Mouse (Mus musculus) Patski (cell line): ENCODE results near the gene Tpp2. TPM values are rescaled to one million over a fixed set of nuclear protein-coding genes. Genes with fewer than 3 reads are reported as not detected.
"Not testable (repeated sequence)": the region's sequence is repeated elsewhere in the genome, so short reads cannot be mapped to it uniquely, and the experiment has no call there.

ENCODE experiments used
- ATAC-seq: fragments of 100-300 bp; one replicate; pipeline ENCODE4 v1.8.0; 2021
- CTCF ChIA-PET: fragments of 350-600 bp; sonication (Branson Sonifier 250); formaldehyde crosslinking; loops from one replicate; lab custom pipeline; 2022; ENCODE audit warnings: inconsistent platforms; lab: Charles Lee
- POLR2A ChIA-PET: fragments of 350-600 bp; sonication (Branson Sonifier 250); formaldehyde crosslinking; loops from one replicate; lab custom pipeline; 2022; ENCODE audit warnings: antibody characterized with exemption, inconsistent platforms; lab: Charles Lee
- DNase-seq: peaks from one replicate; pipeline ENCODE4 v3.0.0-alpha.2; 2011; ENCODE audit warnings: low read depth, low spot score
- H3K27me3 ChIP-seq: fragments of 371-371 bp; one replicate; pipeline ENCODE4 v1.5.1; 2021
- CTCF ChIP-seq: fragments of 100-300 bp; IDR thresholded peaks from one replicate; pipeline ENCODE4 v1.5.1; 2021
- in situ Hi-C: fragments of 300-500 bp; cut with MboI; formaldehyde crosslinking; loops from 3 replicates; pipeline ENCODE4 v1.11.1; 2018; ENCODE audit warnings: low pct_unique_long_range_greater_than_20kb, mixed read lengths
- polyA plus RNA-seq: library from polyadenylated mRNA; unstranded; gene quantifications from one replicate; pipeline ENCODE4 v1.2.3, GENCODE M21; 2021

Tpp2 gene
- polyA plus RNA-seq, 1 experiment from 2014 or later = 45.7 TPM

- in situ Hi-C loops = no loop called here
- H3K27me3 ChIP-seq = no peaks in the 10 kb centered on the region
- CTCF ChIA-PET = interaction anchor here (1.3 to 2.8 kb wide), 3 partner anchors 9 to 33 kb away, joined by 3 to 11 read pairs (median 3); no protein-coding TSS in a partner anchor
- TF ChIP-seq CTCF = no peak
- ATAC-seq = no peak
- POLR2A ChIA-PET = interaction anchor here (1.2 kb wide), 1 partner anchor 10 kb away, joined by 3 read pairs; no protein-coding TSS in a partner anchor
- DNase-seq = no peak
Measured at GRCm38 (mm10) chr1:44004513-44004912, 71.1 kb downstream of the Tpp2 start.

DNA sequence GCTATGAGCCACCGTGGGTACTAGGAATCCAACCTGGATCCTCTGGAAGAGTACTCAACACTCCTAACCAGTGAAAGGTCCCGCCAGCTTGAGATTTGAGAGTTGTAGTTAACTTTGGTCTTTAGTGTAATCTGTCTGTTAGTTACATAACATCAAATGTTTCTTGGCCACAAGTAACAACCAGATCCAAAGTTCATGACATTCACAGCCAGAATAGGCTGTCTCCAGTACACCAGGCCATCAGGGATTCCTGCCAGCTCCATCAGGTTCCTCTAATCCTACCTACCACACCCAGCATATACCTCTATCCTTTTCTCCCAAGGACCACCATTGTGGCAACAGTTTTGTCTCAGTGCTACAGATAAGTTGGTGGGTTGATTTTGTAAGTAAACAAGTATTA, 82.1 kb downstream of the Tpp2 start:
- DNase-seq = no peak
- in situ Hi-C loops = no loop called here
- ATAC-seq = no peak
- ChIA-PET POLR2A (no interaction called here), CTCF (interaction anchor here (1.2 to 3.1 kb wide), 3 partner anchors 11 to 26 kb away, joined by 3 to 9 read pairs (median 4); no protein-coding TSS in a partner anchor)
- TF ChIP-seq CTCF = no peak
- H3K27me3 ChIP-seq = no peaks in the 10 kb centered on the region

DNA sequence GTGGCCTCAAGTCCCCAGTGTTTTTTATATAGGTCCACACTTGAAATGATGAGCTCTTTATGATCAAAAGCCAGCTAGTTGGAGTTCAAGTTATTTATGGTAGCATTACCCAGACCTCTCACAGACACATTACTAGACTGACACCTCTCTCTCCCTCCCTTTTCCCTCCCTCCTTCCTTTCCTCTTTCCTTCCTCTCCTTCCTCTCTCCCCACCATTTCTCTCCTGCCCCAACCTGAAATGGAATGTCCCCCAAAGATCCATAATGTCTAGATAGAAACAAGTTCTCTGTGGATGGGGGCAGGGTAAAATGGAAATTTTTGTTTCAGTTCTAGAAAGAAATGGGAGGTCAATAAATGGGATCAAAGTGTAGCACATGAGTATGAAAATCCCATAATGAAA, 86.5 kb downstream of the Tpp2 start, which contains the start of gene Mettl21c:
Gene Mettl21c, minus strand, starts transcription at position 101 of the 400 bp plus-strand sequence.
- no peak for TF ChIP-seq CTCF
- ChIA-PET POLR2A (no interaction called here), CTCF (interaction anchor here (1.2 to 1.8 kb wide), 3 partner anchors 9 to 32 kb away, joined by 3 to 5 read pairs (median 5); no protein-coding TSS in a partner anchor)
- in situ Hi-C loops = no loop called here
- H3K27me3 ChIP-seq = no peaks in the 10 kb centered on the region
- ATAC-seq = no peak
- DNase-seq = no peak

DNA sequence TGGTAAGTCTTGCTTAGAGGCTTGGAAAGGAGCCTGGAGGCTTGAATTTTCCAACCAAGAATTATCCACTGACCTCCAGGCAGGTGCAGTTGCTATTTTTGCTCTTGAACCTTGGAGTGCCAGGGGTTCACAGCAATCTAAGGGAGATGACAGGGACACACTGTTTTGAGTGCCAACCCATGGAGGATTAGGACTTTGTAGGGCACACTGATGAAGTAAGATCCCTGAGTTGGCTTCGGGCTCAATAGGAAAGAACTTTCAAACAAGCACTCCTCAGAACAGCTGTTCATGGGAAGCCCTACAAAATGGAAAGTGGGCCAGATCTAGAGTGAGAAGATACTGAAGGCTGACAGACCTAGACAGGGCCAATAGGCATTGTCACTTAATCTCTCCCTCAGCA, 89.2 kb downstream of the Tpp2 start:
- TF ChIP-seq CTCF = no peak
- CTCF ChIA-PET = interaction anchor here (1.4 kb wide), 1 partner anchor 11 kb away, joined by 3 read pairs; no protein-coding TSS in a partner anchor
- POLR2A ChIA-PET = interaction anchor here (0.7 kb wide), 1 partner anchor 27 kb away, joined by 5 read pairs; no protein-coding TSS in a partner anchor
- ATAC-seq (no peak), DNase-seq (no peak)
- H3K27me3 ChIP-seq = no peaks in the 10 kb centered on the region
- in situ Hi-C loops = no loop called here

- no peaks in the 10 kb centered on the region for H3K27me3 ChIP-seq
- ChIA-PET CTCF (interaction anchor here (1.2 to 3.4 kb wide), 7 partner anchors 8 to 268 kb away, joined by 4 to 14 read pairs (median 6); partner anchors contain the start of gene Mettl21c), POLR2A (no interaction called here)
- ATAC-seq (peak; percentile 88), DNase-seq (peak; percentile 47)
- in situ Hi-C loops = no loop called here
- TF ChIP-seq CTCF = no peak
Measured at GRCm38 (mm10) chr1:44027651-44028050, 94.2 kb downstream of the Tpp2 start.

- DNase-seq (no peak), ATAC-seq (no peak)
- CTCF ChIA-PET = no interaction called here
- POLR2A ChIA-PET = no interaction called here
- no peaks in the 10 kb centered on the region for H3K27me3 ChIP-seq
- no peak for TF ChIP-seq CTCF
- in situ Hi-C loops = no loop called here
Measured at GRCm38 (mm10) chr1:44032213-44032612, 98.8 kb downstream of the Tpp2 start.

DNA sequence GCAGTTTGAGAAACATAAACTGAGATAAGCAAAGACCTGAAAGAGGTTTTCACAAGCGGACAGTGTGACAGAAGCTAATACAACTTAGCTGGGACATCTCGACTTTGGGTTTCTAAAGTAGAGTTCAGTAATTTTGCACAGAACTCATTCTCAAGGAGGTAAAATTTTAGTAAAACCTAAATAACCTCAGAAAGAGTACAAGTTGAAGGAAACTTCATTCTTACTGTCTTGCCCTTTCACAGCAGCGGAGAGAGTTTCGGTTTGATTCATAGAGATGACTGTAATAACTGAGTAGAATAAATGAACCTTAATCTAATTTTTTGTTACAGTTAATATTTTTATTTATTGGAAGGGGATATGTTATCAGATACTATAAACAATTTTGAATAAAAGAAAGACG, 99.5 kb downstream of the Tpp2 start:
- ATAC-seq (no peak), DNase-seq (no peak)
- no peaks in the 10 kb centered on the region for H3K27me3 ChIP-seq
- CTCF ChIA-PET = interaction anchor here (1.0 kb wide), 1 partner anchor 9 kb away, joined by 3 read pairs; no protein-coding TSS in a partner anchor
- TF ChIP-seq CTCF = no peak
- in situ Hi-C loops = no loop called here
- POLR2A ChIA-PET = no interaction called here

GRCm38 (mm10) chr1:44041797-44042554, 108.5 kb downstream of the Tpp2 start:
- ChIA-PET POLR2A (interaction anchor here (0.6 kb wide), 1 partner anchor 105 kb away, joined by 4 read pairs; no protein-coding TSS in a partner anchor), CTCF (interaction anchor here (0.7 to 1.8 kb wide), 20 partner anchors 9 to 282 kb away, joined by 3 to 8 read pairs (median 4); partner anchors contain the start of gene Mettl21c)
- peaks cover 4% of the 10 kb centered on the region for H3K27me3 ChIP-seq
- in situ Hi-C loops = no loop called here
- ATAC-seq (no peak), DNase-seq (no peak)
- peak; percentile 85 for TF ChIP-seq CTCF

DNA sequence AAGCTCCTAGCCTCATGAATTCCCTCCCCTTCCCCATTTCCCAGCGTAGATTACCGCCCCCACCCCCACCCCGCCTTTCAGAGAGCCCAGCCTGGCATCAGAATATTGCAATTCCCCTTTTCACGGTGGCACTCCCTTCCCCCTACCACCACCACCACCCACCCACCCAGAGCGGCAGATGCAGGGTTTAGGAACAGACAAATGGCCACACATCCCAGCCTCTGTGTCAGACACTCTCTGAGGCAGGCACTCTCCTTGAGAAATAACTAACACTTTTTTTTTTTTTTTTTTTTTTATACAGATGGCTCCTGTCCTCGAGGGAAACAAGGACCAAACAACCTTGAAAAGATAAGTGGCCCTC, 109.1 kb downstream of the Tpp2 start:
- peaks cover 4% of the 10 kb centered on the region for H3K27me3 ChIP-seq
- DNase-seq (no peak), ATAC-seq (no peak)
- in situ Hi-C loops = no loop called here
- TF ChIP-seq CTCF = no peak
- POLR2A ChIA-PET = interaction anchor here (0.6 kb wide), 2 partner anchors 39 to 105 kb away, joined by 3 to 4 read pairs; no protein-coding TSS in a partner anchor
- CTCF ChIA-PET = interaction anchor here (0.7 to 1.8 kb wide), 19 partner anchors 9 to 283 kb away, joined by 3 to 8 read pairs (median 3); no protein-coding TSS in a partner anchor

GRCm38 (mm10) chr1:44045689-44046088, 112.2 kb downstream of the Tpp2 start:
- ATAC-seq, H3K27me3 ChIP-seq, DNase-seq, in situ Hi-C loops, POLR2A ChIA-PET: not testable (repeated sequence)
- CTCF ChIA-PET = interaction anchor here (1.5 kb wide), 1 partner anchor 285 kb away, joined by 4 read pairs; no protein-coding TSS in a partner anchor
